Mouse (Mus musculus) midbrain, embryonic 15.5 days (tissue): ENCODE measurements around the gene Dyrk3. TPM values are rescaled to one million over a fixed set of nuclear protein-coding genes. Genes with fewer than 3 reads are reported as not detected.

ENCODE experiments used
- ATAC-seq: fragments of 200-750 bp; cut with Nextera tagmentation; replicated peaks from 2 replicates; pipeline ENCODE4 v1.8.0; 2017; ENCODE audit warnings: moderate TSS enrichment
- H3K27ac ChIP-seq: fragments of 300-500 bp; sonication (generic); 2 replicates; pipeline ENCODE4 v1.5.1; 2015; ENCODE audit warnings: mild to moderate bottlenecking, inconsistent platforms
- H3K27me3 ChIP-seq: fragments of 300-500 bp; sonication (generic); replicated peaks from 2 replicates; pipeline ENCODE4 v1.6.1; 2015; ENCODE audit warnings: inconsistent platforms
- H3K36me3 ChIP-seq: fragments of 300-500 bp; sonication (generic); replicated peaks from 2 replicates; pipeline ENCODE4 v1.6.1; 2015; ENCODE audit warnings: inconsistent platforms
- H3K4me1 ChIP-seq: fragments of 300-500 bp; sonication (generic); 2 replicates; pipeline ENCODE4 v1.6.1; 2015; ENCODE audit warnings: inconsistent platforms
- H3K4me2 ChIP-seq: fragments of 300-500 bp; sonication (generic); 2 replicates; pipeline ENCODE4 v1.6.1; 2015; ENCODE audit warnings: inconsistent platforms, mild to moderate bottlenecking, moderate library complexity
- H3K4me3 ChIP-seq: fragments of 300-500 bp; sonication (generic); 2 replicates; pipeline ENCODE4 v1.5.1; 2015; ENCODE audit warnings: mild to moderate bottlenecking, inconsistent platforms
- H3K9ac ChIP-seq: fragments of 300-500 bp; sonication (generic); 2 replicates; pipeline ENCODE4 v1.6.1; 2015; ENCODE audit warnings: mild to moderate bottlenecking, inconsistent platforms
- H3K9me3 ChIP-seq: fragments of 300-500 bp; sonication (generic); 2 replicates; pipeline ENCODE4 v1.6.1; 2016; ENCODE audit warnings: inconsistent platforms
- WGBS: fragments of 180-500 bp; shearing (Covaris S2); methylation state at CpG from one replicate; pipeline ENCODE4 v1.1.7; 2015; ENCODE audit warnings: mixed read lengths; 5-methylcytosine and 5-hydroxymethylcytosine counted together
- polyA plus RNA-seq: library from polyadenylated mRNA; unstranded; fragments of >200 nt; fragmentation: Nextera tagmentation; extraction: Ambion mirVana; gene quantifications from 2 replicates; pipeline ENCODE4 v1.2.1, GENCODE M21; 2015

The Dyrk3 gene
- polyA plus RNA-seq, 1 experiment from 2014 or later, result 15.5 TPM

GRCm38 (mm10) chr1:131085957-131086739 is 52.0 kb downstream of the Dyrk3 start:
- no peaks in the 10 kb centered on the region for H3K36me3 ChIP-seq
- peak overlapping the region; percentile 3; the same call in 1 of the 2 replicates for H3K4me2 ChIP-seq
- no peak overlapping the region for H3K9ac ChIP-seq
- peak; percentile 28; the same call in 1 of the 2 replicates for ATAC-seq
- peaks cover 65% of the 10 kb centered on the region for H3K4me1 ChIP-seq
- H3K4me3 ChIP-seq, result no peak overlapping the region
- WGBS, result 4% methylated on average over 4 of the region's 4 CpGs
- H3K9me3 ChIP-seq, result no peaks in the 10 kb centered on the region
- H3K27me3 ChIP-seq, result no peaks in the 10 kb centered on the region
- H3K27ac ChIP-seq, result peak overlapping the region; percentile 30

GRCm38 (mm10) chr1:131085272-131085671 is 52.9 kb downstream of the Dyrk3 start:
- Histone ChIP-seq H3K9me3 (no peaks in the 10 kb centered on the region), H3K9ac (no peak overlapping the region), H3K4me3 (no peak overlapping the region), H3K4me1 (peaks cover 60% of the 10 kb centered on the region), H3K27me3 (no peaks in the 10 kb centered on the region), H3K4me2 (no peak overlapping the region), H3K36me3 (no peaks in the 10 kb centered on the region), H3K27ac (no peak overlapping the region)
- WGBS, result 77% methylated on average over 3 of the region's 3 CpGs
- ATAC-seq, result no peak

DNA sequence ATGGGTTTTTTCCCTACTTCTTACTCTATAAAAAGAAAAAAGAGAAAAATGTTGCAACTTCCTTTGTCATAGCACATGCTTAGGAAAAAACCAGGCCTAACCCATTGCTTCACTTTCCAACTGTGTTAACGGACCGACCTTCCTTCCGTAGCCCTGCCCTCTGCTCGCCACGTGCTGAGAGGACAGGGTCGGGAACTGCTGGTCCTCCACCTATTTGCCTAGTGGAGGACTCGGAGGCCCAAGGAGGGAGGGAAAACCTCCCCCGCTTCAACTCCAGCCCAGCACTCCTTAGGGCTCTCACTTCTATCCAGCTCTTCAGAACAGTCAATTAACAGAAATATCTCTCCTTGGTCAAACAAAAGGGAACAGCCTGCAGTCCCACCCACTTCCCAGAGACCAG is 53.9 kb downstream of the Dyrk3 start:
- no peaks in the 10 kb centered on the region for H3K27me3 ChIP-seq
- H3K4me1 ChIP-seq, result peaks cover 63% of the 10 kb centered on the region

DNA sequence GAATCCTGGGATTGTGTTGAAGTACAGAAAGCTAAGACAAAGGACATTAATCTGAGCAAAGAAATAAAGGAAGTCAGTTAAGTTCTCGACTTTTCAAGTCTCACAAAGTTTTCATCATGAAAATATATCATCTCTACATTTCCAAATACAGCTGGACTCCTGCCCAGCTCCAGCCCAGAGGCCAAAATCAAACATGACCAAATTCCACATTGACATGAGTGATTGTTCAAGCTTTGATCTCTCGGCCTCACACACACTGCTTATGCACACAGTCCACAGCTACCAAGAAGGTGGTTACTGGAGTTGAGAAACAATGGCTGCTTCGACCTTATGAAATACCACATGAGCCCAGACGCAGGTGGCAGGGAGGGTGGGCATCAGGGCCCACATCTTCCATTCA is 54.5 kb downstream of the Dyrk3 start:
- Histone ChIP-seq H3K27ac (no peak overlapping the region), H3K4me3 (no peak overlapping the region), H3K36me3 (no peaks in the 10 kb centered on the region), H3K27me3 (no peaks in the 10 kb centered on the region), H3K4me1 (peaks cover 63% of the 10 kb centered on the region), H3K9ac (no peak overlapping the region), H3K9me3 (no peaks in the 10 kb centered on the region), H3K4me2 (no peak overlapping the region)
- WGBS, result 69% methylated on average over 4 of the region's 4 CpGs
- no peak for ATAC-seq

More for the DNA sequence above, 53.9 kb downstream of the Dyrk3 start:
- no peak overlapping the region for H3K4me3 ChIP-seq
- H3K9me3 ChIP-seq, result no peaks in the 10 kb centered on the region
- 35% methylated on average over 8 of the region's 8 CpGs for WGBS
- no peak for ATAC-seq
- no peak overlapping the region for H3K4me2 ChIP-seq
- H3K36me3 ChIP-seq, result no peaks in the 10 kb centered on the region
- H3K27ac ChIP-seq, result no peak overlapping the region
- H3K9ac ChIP-seq, result no peak overlapping the region

DNA sequence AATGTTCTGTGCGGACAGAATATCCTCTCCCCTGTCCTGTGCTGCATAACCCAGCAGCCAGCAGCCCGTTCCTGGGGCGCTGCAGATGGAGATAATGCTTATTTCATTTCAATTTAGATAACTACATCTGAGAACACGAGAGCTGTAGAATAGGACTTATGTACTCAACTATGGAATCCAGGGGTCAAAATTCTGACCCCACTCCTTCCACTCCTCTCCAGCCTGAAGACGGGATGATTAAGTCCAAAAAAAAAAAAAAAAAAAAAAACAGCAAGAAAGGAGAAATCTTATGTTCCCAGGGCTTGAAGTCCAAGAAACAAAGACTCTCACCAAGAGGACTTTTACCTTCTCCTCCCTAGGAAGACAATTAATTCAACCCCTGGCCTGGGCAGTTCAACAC is 55.0 kb downstream of the Dyrk3 start:
- 62% methylated on average over 5 of the region's 5 CpGs for WGBS
- peaks cover 62% of the 10 kb centered on the region for H3K4me1 ChIP-seq
- H3K27me3 ChIP-seq, result no peaks in the 10 kb centered on the region
- no peaks in the 10 kb centered on the region for H3K36me3 ChIP-seq
- H3K4me3 ChIP-seq, result no peak overlapping the region
- no peak for ATAC-seq
- H3K4me2 ChIP-seq, result no peak overlapping the region
- no peaks in the 10 kb centered on the region for H3K9me3 ChIP-seq
- no peak overlapping the region for H3K9ac ChIP-seq
- H3K27ac ChIP-seq, result no peak overlapping the region

- H3K4me3 ChIP-seq, result no peak overlapping the region
- H3K9me3 ChIP-seq, result no peaks in the 10 kb centered on the region
- H3K9ac ChIP-seq, result no peak overlapping the region
- H3K4me2 ChIP-seq, result no peak overlapping the region
- no peaks in the 10 kb centered on the region for H3K27me3 ChIP-seq
- H3K27ac ChIP-seq, result no peak overlapping the region
- no peaks in the 10 kb centered on the region for H3K36me3 ChIP-seq
- H3K4me1 ChIP-seq, result peaks cover 51% of the 10 kb centered on the region
- WGBS, result 92% methylated on average over 1 of the region's 1 CpGs
- ATAC-seq, result no peak
Observed at GRCm38 (mm10) chr1:131080686-131081085, 57.5 kb downstream of the Dyrk3 start.

- WGBS, result 74% methylated on average over 4 of the region's 4 CpGs
- Histone ChIP-seq H3K27ac (peak overlapping the region; percentile 69), H3K4me3 (no peak overlapping the region), H3K27me3 (no peaks in the 10 kb centered on the region), H3K9ac (no peak overlapping the region), H3K9me3 (no peaks in the 10 kb centered on the region), H3K36me3 (no peaks in the 10 kb centered on the region), H3K4me2 (no peak overlapping the region), H3K4me1 (peaks cover 60% of the 10 kb centered on the region)
- no peak for ATAC-seq
Observed at GRCm38 (mm10) chr1:131079762-131080161, 58.4 kb downstream of the Dyrk3 start.

GRCm38 (mm10) chr1:131078761-131079330 is 59.3 kb downstream of the Dyrk3 start:
- peaks cover 62% of the 10 kb centered on the region for H3K4me1 ChIP-seq
- no peaks in the 10 kb centered on the region for H3K36me3 ChIP-seq
- peak overlapping the region; percentile 20; the same call in 1 of the 2 replicates for H3K4me2 ChIP-seq

More at GRCm38 (mm10) chr1:131078761-131079330, 59.3 kb downstream of the Dyrk3 start:
- Histone ChIP-seq H3K27me3 (no peaks in the 10 kb centered on the region), H3K27ac (peak overlapping the region; percentile 69), H3K4me3 (no peak overlapping the region), H3K9me3 (no peaks in the 10 kb centered on the region), H3K9ac (no peak overlapping the region)
- WGBS, result 13% methylated on average over 3 of the region's 3 CpGs
- peak; percentile 89 for ATAC-seq

Other genes starting within 250 kb of the Dyrk3 start
- not detected in 2 replicates for gene Il20, start 226.9 kb downstream of the Dyrk3 start, polyA plus RNA-seq
- gene Il19, start 198.2 kb downstream of the Dyrk3 start, polyA plus RNA-seq, result not detected in 2 replicates
- gene Il10, start 118.5 kb downstream of the Dyrk3 start, polyA plus RNA-seq, result not detected in 2 replicates
- 17.9 and 22.2 TPM in 2 replicates for gene Mapkapk2, start 40.5 kb downstream of the Dyrk3 start, polyA plus RNA-seq
- gene Eif2d, start 14.8 kb upstream of the Dyrk3 start, polyA plus RNA-seq, result 50.7 and 53.6 TPM in 2 replicates
- gene Rassf5, start 106.9 kb upstream of the Dyrk3 start, polyA plus RNA-seq, result 3.2 and 3.6 TPM in 2 replicates
- gene Ikbke, start 141.3 kb upstream of the Dyrk3 start, polyA plus RNA-seq, result 0.83 and 0.92 TPM in 2 replicates